Mouse (Mus musculus) embryonic facial prominence, embryonic 11.5 days (tissue): ENCODE results near the gene 9430038I01Rik. TPM values are rescaled to one million over a fixed set of nuclear protein-coding genes. Genes with fewer than 3 reads are reported as not detected.
"Not testable (repeated sequence)": the region's sequence is repeated elsewhere in the genome, so short reads cannot be mapped to it uniquely, and the experiment has no call there.

Experiments
- ATAC-seq: fragments of 200-750 bp; cut with Nextera tagmentation; replicated peaks from 2 replicates; pipeline ENCODE4 v1.8.0; 2017; ENCODE audit warnings: low read depth; ENCODE audit not compliant: insufficient number of reproducible peaks, low FRiP score, low TSS enrichment
- DNase-seq: peaks from one replicate; pipeline ENCODE4 v3.0.0-alpha.2; 2015; ENCODE audit warnings: low spot score
- H3K27ac ChIP-seq: fragments of 300-500 bp; sonication (generic); replicated peaks from 2 replicates; pipeline ENCODE4 v1.5.1; 2014; ENCODE audit warnings: mild to moderate bottlenecking, low read depth, low read length, control low read depth
- H3K27me3 ChIP-seq: fragments of 300-500 bp; sonication (generic); 2 replicates; pipeline ENCODE4 v1.6.1; 2014; ENCODE audit warnings: mild to moderate bottlenecking, low read length, moderate library complexity, mixed read lengths; ENCODE audit not compliant: control insufficient read depth, insufficient read depth
- H3K36me3 ChIP-seq: fragments of 300-500 bp; sonication (generic); replicated peaks from 2 replicates; pipeline ENCODE4 v1.6.1; 2014; ENCODE audit warnings: low read depth, mild to moderate bottlenecking, low read length, moderate library complexity, mixed read lengths; ENCODE audit not compliant: control insufficient read depth, insufficient read depth
- H3K4me1 ChIP-seq: fragments of 300-500 bp; sonication (generic); 2 replicates; pipeline ENCODE4 v1.6.1; 2014; ENCODE audit warnings: low read length, mixed read lengths; ENCODE audit not compliant: control insufficient read depth, insufficient read depth
- H3K4me2 ChIP-seq: fragments of 300-500 bp; sonication (generic); 2 replicates; pipeline ENCODE4 v1.6.1; 2014; ENCODE audit warnings: low read depth, mild to moderate bottlenecking, control low read depth, low read length, moderate library complexity
- H3K4me3 ChIP-seq: fragments of 300-500 bp; sonication (generic); 2 replicates; pipeline ENCODE4 v1.5.1; 2014; ENCODE audit warnings: low read depth, low read length, control low read depth
- H3K9ac ChIP-seq: fragments of 300-500 bp; sonication (generic); replicated peaks from 2 replicates; pipeline ENCODE4 v1.6.1; 2014; ENCODE audit warnings: mild to moderate bottlenecking, control low read depth, low read length
- H3K9me3 ChIP-seq: fragments of 300-500 bp; sonication (generic); replicated peaks from 2 replicates; pipeline ENCODE4 v1.6.1; 2016; ENCODE audit warnings: mild to moderate bottlenecking, low read length, inconsistent platforms, mixed read lengths; ENCODE audit not compliant: control insufficient read depth
- WGBS: fragments of 180-500 bp; shearing (Covaris S2); extraction: QIAGEN DNeasy Blood & Tissue Kit; methylation state at CpG from one replicate; pipeline ENCODE4 v1.1.7; 2014; 5-methylcytosine and 5-hydroxymethylcytosine counted together
- polyA plus RNA-seq: library from polyadenylated mRNA; unstranded; fragments of >200 nt; fragmentation: Nextera tagmentation; extraction: Ambion mirVana; gene quantifications from 2 replicates; pipeline ENCODE4 v1.2.1, GENCODE M21; 2014

9430038I01Rik gene
- polyA plus RNA-seq = 19.1 and 22.0 TPM in 2 replicates

GRCm38 (mm10) chr7:137410337-137411197, at the start of gene 9430038I01Rik:
Gene 9430038I01Rik, minus strand, starts transcription at chr7:137410762.
- H3K36me3 ChIP-seq = no peaks in the 10 kb centered on the region
- H3K4me3 ChIP-seq = peak within 1 kb of the TSS; percentile 82
- peak within 1 kb of the TSS; percentile 78 for H3K9ac ChIP-seq
- no peaks in the 10 kb centered on the region for H3K27me3 ChIP-seq
- peak; percentile 95 for DNase-seq
- under 1% methylated on average over 63 of the region's 63 CpGs for WGBS
- peak within 1 kb of the TSS; percentile 66 for H3K27ac ChIP-seq
- peak within 1 kb of the TSS; percentile 60 for H3K4me2 ChIP-seq
- ATAC-seq = peak; percentile 99
- no peaks in the 10 kb centered on the region for H3K9me3 ChIP-seq
- H3K4me1 ChIP-seq = no peaks in the 10 kb centered on the region

- no peak for ATAC-seq
- Histone ChIP-seq H3K27ac (no peak overlapping the region), H3K9ac (no peak overlapping the region), H3K4me3 (no peak overlapping the region), H3K9me3 (no peaks in the 10 kb centered on the region), H3K27me3 (no peaks in the 10 kb centered on the region), H3K4me1 (no peaks in the 10 kb centered on the region), H3K4me2 (no peak overlapping the region), H3K36me3 (peaks cover 7% of the 10 kb centered on the region)
- DNase-seq = no peak
- WGBS = 96% methylated on average over 12 of the region's 12 CpGs
These were observed 34.8 kb upstream of the 9430038I01Rik start for GRCm38 (mm10) chr7:137445321-137445720.

GRCm38 (mm10) chr7:137442951-137443350, 32.4 kb upstream of the 9430038I01Rik start:
- ATAC-seq (no peak), DNase-seq (no peak)
- Histone ChIP-seq H3K4me3 (no peak overlapping the region), H3K36me3 (peaks cover 5% of the 10 kb centered on the region), H3K27ac (no peak overlapping the region), H3K27me3 (no peaks in the 10 kb centered on the region), H3K4me1 (no peaks in the 10 kb centered on the region), H3K9ac (no peak overlapping the region), H3K4me2 (no peak overlapping the region), H3K9me3 (no peaks in the 10 kb centered on the region)
- 94% methylated on average over 4 of the region's 4 CpGs for WGBS

- H3K4me1 ChIP-seq, H3K9ac ChIP-seq, DNase-seq, H3K27ac ChIP-seq, H3K36me3 ChIP-seq, H3K9me3 ChIP-seq, H3K4me3 ChIP-seq, ATAC-seq, H3K4me2 ChIP-seq, H3K27me3 ChIP-seq: not testable (repeated sequence)
- WGBS = 83% methylated on average over 7 of the region's 7 CpGs
These were observed 28.4 kb upstream of the 9430038I01Rik start for GRCm38 (mm10) chr7:137438962-137439361.

- peak overlapping the region; percentile 92 for H3K4me3 ChIP-seq
- WGBS = 4% methylated on average over 7 of the region's 7 CpGs
- H3K27ac ChIP-seq = peak overlapping the region; percentile 70
- no peaks in the 10 kb centered on the region for H3K27me3 ChIP-seq
- peak overlapping the region; percentile 62 for H3K4me2 ChIP-seq
- H3K36me3 ChIP-seq = no peaks in the 10 kb centered on the region
- peak; percentile 12 for DNase-seq
- H3K4me1 ChIP-seq = no peaks in the 10 kb centered on the region
- peak overlapping the region; percentile 96 for H3K9ac ChIP-seq
- H3K9me3 ChIP-seq = no peaks in the 10 kb centered on the region
- ATAC-seq = peak; percentile 51
These were observed 27.6 kb upstream of the 9430038I01Rik start for GRCm38 (mm10) chr7:137438179-137438550.

GRCm38 (mm10) chr7:137437440-137438178, 27.0 kb upstream of the 9430038I01Rik start, which contains the start of gene Glrx3:
Gene Glrx3, plus strand, starts transcription at chr7:137437614.
- Histone ChIP-seq H3K4me1 (no peaks in the 10 kb centered on the region; the same call in 1 of the 2 replicates), H3K4me3 (peak within 1 kb of the TSS; percentile 92), H3K9me3 (no peaks in the 10 kb centered on the region), H3K36me3 (no peaks in the 10 kb centered on the region), H3K4me2 (peak within 1 kb of the TSS; percentile 62), H3K27me3 (no peaks in the 10 kb centered on the region), H3K9ac (peak within 1 kb of the TSS; percentile 96), H3K27ac (peak within 1 kb of the TSS; percentile 70)
- WGBS = under 1% methylated on average over 54 of the region's 69 CpGs
- DNase-seq (peak; percentile 96), ATAC-seq (peak; percentile 92)

GRCm38 (mm10) chr7:137436901-137437300, 26.3 kb upstream of the 9430038I01Rik start:
- Histone ChIP-seq H3K4me3 (no peak overlapping the region; the same call in 1 of the 2 replicates), H3K27ac (no peak overlapping the region), H3K27me3 (no peaks in the 10 kb centered on the region), H3K9me3 (no peaks in the 10 kb centered on the region), H3K36me3 (no peaks in the 10 kb centered on the region), H3K4me1 (no peaks in the 10 kb centered on the region; the same call in 1 of the 2 replicates), H3K9ac (no peak overlapping the region), H3K4me2 (no peak overlapping the region)
- WGBS = 73% methylated on average over 6 of the region's 6 CpGs
- DNase-seq (no peak), ATAC-seq (no peak)
